Mouse (Mus musculus): ENCODE results near the gene Ermp1.

Gene Ermp1

DNA sequence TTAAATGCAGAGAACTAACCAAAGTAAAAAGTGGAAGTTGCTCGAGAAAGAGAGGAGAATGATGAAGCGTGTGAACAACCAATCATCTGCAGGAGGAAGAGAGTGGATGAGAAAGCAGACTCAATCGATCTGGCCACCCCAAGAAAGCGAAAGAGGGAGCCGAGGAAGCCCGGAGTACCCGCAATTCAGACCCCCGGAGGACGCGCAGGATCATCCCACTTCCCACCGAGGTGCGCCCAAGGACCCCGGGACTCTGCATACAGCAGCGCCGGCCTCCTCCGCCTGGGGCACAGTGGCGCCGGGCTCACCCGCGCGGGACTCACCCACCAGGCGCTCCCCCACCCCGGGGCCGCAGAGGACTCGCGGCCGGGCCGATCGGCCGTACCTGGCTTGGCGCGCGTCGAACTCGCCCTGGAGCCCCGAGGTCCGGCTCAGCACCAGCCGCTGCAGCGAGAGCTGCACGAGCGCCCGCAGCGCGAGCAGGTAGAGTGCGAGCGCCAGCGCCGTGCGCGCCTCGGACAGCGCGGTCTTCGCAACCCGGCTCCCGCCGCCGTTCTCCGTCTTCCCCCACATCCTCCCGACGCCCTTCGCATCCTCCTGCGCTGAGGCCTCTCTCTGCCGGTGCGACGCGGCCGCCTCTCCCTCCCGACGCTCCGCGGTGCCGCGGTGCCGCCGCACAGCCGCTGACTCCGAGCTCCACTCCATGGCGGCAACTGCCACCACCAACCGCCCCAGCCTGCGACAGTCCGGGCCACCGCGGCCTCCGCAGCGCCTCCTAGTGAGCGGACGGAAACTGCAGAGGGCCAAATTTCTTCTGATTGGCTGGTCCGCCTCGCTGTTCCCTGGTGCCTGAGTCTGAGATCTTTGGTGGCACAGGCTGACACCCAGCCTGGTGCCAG is at the start of gene Ermp1:
TSS of gene Ermp1 (minus strand) at position 765 of the 899 bp plus-strand sequence.
- peak; percentile 97 for DNase-seq

- DNase-seq, result no peak
Measured at GRCm38 (mm10) chr19:29697245-29697874, 49.1 kb upstream of the Ermp1 start, which contains the start of gene Mlana. TSS of gene Mlana (plus strand) at chr19:29697824.

DNA sequence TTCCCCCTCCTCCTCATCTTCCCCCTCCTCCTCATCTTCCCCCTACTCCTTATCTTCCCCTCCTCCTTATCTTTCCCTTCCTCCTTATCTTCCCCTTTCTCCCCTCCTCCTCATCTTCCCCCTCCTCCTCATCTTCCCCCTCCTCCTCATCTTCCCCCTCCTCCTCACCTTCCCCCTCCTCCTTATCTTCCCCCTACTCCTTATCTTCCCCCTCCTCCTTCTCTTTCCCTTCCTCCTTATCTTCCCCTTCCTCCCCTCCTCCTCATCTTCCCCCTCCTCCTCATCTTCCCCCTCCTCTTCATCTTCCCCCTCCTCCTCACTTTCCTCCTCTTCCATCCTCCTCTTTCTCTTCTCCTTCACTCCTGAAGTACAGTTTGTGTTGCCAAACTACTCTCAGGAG is 48.6 kb upstream of the Ermp1 start:
- no peak for DNase-seq

DNA sequence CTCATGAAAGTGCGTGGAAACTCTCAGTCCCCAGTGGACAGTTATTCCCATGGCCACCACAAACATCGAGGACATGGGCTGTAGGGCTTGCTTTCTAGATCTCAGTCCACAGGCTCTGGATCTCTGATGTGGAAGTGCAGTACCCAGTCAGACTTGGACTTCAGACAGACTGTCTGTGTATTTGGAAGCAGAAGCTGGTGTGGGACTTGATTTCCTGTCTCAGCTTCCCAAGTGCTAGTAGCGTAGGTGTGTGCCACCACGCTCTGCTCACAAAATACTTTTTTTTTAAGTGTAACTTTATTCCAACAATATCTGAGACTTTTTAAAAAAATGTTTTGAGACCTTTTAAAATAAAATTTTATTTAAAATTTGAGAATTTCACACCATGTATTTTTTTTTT is 48.1 kb upstream of the Ermp1 start:
- DNase-seq, result no peak

DNA sequence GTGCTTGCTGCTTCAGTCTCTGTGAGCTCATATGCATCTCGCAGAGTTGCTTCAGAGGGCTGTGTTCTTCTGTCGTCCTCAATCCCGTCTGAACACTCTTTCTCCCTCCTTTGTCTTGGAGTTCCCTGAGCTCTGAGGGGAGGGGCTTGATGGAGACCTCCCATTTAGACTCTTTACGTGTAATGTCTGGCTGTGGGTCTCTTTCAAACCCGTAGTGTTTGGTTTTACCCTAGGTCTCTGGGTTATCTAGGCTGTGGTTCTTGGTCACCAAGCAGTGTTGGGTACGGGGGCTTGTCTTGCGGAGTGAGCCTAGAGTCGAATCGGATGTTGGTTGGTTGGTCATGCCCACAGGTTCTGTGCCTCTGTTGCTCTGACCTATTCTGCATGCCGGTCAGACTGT is 46.9 kb upstream of the Ermp1 start:
- DNase-seq, result no peak

DNA sequence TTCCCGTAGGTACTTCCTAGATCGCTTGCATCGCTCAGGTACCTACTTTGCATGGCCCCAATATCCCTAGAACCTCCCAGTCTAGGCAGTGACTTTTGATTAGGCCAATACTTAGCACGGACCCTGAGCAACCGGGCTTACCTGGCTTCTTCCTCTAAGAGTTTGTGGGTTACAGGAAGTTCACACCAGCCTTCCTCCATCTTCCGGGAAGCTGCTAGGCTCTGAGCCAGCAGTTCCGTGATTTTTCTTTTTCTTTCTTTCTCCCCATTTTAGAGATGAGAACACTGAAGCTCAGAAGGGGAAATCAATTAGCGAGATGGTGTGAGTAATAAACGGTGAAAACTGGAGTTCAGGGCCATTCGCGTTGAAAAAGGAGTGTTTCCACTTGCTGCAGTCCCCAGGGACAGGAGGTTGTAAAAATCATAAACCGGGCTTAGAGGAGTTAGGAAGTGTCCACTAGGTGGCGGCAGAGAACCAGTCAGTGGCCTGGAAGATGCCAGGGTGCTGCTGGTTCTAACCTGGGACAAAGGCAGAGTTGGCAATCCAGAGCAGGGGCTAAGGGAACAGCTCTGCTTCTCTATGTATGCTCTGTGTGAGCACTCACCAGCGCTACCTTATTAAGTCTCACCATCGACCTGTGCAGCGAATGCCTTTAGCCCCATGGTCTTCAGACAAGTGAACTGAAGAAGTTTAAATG is 35.8 kb upstream of the Ermp1 start:
- DNase-seq, result peak; percentile 88

GRCm38 (mm10) chr19:29680182-29681152 is 32.3 kb upstream of the Ermp1 start:
- DNase-seq, result no peak

DNA sequence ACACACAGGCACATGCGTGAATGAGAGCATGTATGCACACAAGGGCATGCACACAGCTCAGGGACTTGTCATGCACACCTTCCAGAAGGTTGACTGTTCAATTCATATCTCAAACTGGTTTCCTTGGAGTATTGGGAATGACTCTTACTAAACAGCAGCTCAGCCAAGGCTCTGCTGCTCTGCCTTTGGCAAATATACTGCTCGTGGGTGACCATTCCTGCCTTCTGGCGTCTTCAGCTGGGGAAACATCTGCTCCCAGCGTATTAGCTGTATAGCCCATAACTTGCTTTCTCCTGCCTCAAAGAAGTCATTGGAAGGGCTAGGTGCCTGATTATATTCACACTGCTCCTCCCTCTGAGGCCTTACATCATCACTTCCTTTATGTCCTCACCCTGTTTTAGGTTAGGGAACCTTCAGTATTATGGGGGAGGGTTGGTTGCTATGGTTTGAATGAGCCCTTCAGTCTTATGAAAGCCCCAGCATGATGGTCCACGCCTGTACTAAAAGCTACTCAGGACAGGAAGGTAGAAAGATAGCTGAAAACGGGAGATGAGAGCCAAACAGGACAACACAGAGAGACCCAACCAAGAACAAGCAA is 30.1 kb upstream of the Ermp1 start:
- DNase-seq, result no peak

DNA sequence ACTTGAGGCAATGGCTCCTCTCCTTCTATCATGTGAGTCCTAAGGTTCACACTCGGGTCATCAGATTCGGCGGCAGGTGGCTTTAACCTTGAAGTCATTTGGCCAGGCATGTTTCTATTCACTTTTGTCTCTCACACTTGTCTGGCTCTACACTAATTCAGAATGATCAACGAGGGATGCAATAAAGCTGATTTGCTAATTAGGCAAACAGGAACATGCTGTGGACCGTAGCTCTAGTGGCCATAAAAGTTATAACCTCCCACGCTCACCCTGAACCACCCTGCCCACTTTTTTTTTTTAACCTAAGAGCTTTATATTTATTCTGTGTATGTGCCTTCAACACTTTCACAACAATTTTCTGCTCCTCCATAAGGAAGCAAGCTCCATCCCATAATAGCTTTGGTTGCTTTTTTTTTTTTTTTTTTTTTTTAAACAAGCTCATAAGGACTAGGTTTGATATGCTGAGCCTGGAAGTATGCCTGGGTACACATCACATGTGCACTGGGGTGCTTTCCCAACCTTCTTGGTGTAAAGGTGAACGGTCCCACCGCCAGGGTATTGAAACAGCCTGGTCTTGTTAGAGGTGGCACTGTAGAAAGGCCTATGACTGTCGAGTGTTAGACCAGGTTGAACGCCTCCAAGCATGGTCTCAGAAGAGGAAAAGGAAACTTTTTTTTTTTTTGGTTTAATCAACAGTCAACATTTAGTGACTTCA is 28.4 kb upstream of the Ermp1 start:
- no peak for DNase-seq

DNA sequence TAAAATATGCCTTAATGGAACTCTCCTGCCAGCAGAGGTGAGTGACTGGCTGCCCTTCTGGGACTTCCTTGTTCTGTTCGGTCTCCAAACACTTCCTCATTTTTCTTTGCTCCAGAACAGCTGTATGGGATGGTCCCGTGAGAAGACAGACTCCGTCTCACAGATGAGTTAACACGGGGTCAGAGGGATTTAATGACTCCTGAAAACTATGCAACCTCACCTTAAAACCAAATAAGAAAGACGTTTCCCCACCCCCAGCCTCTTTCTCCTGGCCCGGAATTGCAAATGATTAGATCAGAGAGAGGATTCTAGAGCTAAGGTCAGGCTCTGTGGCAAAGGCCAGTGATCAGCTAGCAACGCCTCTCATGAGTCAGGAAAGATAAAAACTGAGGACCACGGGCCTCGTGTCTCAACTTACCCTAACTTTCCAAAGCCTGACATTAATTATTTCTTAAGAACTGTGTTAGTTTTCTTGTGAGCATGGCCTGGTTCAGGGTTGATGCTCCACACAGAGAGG is 27.4 kb upstream of the Ermp1 start:
- DNase-seq, result no peak

DNA sequence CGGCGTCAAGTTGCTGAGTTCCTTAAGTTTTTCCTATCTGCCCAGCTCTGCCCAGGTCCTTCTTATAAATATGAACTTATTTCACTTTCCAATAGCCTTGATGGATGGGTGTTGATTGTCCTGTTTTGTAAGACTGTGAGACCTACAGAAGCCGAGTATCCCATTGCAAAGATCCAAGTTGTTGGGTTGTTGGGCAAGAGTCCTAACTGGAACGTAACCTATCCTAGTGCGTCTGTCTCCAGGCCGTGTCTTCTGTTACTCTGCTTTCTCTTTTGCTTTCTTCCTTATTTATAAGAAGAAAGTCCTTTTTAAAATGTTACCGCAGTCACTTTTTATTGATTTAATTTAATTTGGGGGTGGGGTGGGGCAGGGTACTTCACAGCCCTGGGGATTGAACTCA is 26.7 kb upstream of the Ermp1 start:
- DNase-seq, result no peak

GRCm38 (mm10) chr19:29672660-29673059 is 24.4 kb upstream of the Ermp1 start:
- no peak for DNase-seq

GRCm38 (mm10) chr19:29671160-29671559 is 22.9 kb upstream of the Ermp1 start:
- no peak for DNase-seq

GRCm38 (mm10) chr19:29670247-29670646 is 22.0 kb upstream of the Ermp1 start:
- no peak for DNase-seq

DNA sequence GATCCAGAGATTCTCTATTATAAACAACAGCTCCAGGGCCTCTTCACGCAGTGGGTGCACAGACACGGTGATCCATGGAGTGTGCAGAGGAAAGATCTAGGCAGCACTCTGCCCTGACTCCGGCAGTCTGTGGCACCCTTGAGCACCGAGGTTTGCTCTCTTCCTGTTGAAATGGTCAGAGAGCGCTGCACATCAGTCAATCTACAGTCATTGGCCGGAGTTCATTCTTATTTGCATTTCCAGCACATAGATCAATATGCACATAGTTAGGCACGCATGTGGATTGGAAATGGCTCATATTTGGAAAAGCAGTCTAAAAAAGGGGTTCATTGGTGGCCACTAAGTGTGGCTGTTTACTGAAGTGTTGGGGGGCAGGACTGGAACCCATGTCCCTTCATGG is 19.9 kb upstream of the Ermp1 start:
- no peak for DNase-seq

- peak; percentile 57 for DNase-seq
Measured at GRCm38 (mm10) chr19:29666965-29667594, 18.9 kb upstream of the Ermp1 start.

DNA sequence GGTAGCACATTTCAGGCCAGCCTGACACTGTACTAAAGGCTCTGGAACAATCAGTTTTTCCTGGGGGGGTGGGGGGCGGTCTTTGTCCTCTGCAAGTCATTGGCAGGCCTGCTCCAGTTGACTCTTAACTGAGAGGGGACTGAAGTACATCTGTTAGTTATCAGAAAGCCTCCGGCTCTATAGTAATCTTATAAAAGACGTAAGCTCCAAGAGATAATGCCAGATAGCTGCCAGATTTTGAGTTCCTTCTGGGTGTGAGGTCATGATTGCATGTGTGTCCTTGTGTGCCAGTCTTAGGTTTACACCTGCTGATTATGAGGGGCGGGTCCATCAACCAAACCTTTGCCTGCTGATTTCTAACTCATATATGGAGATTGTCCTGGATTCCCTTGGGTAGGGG is 17.9 kb upstream of the Ermp1 start:
- DNase-seq, result no peak

DNA sequence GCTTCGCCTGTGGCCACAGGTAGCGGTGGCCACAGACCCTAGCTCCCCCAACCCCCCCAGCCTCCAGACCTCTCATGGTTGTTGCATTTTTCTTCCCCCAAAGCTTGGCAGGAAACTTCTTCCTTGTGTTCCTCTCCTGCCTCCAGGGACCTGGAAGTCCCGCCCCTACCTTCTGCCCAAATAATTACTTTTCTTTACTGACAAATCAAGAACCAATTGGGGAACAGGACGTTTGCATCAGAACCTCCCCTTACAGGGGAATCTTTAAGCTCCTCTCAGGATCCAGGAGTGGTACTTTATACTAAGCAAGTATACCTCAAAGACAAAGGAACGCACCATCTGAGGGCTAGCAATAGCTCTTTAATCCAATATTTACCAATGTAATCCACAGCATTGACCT is 16.7 kb upstream of the Ermp1 start:
- DNase-seq, result no peak

DNA sequence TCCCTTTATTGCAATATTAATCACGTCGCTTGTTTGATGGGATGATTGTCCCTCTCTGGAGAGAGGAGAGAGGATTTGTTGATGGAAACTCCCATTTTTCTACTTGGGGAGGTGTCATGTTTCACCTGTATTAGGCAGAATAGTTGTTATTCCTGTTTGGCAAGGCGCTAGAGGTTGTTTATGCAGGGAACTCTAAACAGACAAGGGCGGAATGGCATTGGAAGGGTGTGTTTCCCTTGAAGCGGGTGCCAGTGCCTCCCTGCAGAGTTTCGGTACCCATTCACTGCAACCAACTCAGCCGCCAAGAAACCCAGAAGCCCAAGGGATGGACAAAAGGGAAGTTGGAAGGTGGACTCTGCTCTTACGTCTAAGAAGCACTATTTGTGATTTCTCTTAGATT is 15.6 kb upstream of the Ermp1 start:
- DNase-seq, result peak; percentile 68

GRCm38 (mm10) chr19:29661974-29662580 is 13.9 kb upstream of the Ermp1 start:
- no peak for DNase-seq

Data from kidney, adult 9 months (tissue).